Mouse (Mus musculus) E14TG2a.4 (cell line): ENCODE measurements around the gene Bcar3.

Source experiments
- CTCF ChIP-seq: conservative IDR thresholded peaks from 2 replicates; pipeline ENCODE4 v1.5.1; 2014; ENCODE audit warnings: low read length
- NANOG ChIP-seq: IDR thresholded peaks from 2 replicates; pipeline ENCODE4 v1.6.1; 2014; ENCODE audit warnings: borderline replicate concordance, low read length, mixed read lengths
- POU5F1 ChIP-seq: IDR thresholded peaks from 2 replicates; pipeline ENCODE4 v1.6.1; 2014; ENCODE audit warnings: low read length, borderline replicate concordance

DNA sequence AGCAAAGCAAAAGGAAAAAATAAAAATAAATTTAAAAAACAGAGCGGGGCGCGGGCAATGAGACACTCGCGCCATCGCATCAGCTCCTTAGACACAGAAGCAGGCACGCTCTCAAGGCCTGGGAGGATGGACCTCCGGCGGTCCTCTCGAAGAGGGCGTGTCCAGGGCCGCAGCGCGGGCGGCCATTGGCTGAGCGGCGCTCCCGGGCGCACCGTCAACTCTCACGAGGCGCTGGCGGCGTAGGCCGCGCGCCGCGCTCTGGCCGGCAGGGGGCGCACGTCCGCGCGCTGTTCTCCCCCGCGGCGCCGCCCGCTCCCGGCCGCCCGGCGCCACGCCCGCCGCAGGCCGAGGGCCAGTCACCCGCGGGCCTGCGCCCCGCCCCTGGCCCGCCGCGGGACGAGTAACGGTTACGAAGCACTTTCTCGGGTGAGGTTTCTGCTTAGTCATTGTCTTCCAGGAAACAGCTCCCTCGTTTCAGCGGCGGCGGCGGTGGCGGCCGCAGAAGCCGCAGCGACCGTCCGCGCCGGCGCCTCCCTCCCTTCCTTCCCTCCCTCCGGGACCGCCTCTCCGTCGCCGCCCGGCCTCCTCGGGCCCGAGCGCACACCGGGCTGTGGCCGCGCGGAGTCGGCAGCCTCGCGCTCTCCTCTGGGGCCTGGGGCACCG is 48.6 kb upstream of the Bcar3 start, which contains the start of gene Gclm:
- TF ChIP-seq CTCF (no peak), POU5F1 (no peak), NANOG (no peak)
